Mouse (Mus musculus) erythroid progenitor cell, adult 5-6 weeks (primary cell): ENCODE data around the gene Myl6b. TPM values are rescaled to one million over a fixed set of nuclear protein-coding genes. Genes with fewer than 3 reads are reported as not detected.

ENCODE experiments used
- ATAC-seq: replicated peaks from 2 replicates; pipeline ENCODE4 v1.8.0; 2016; ENCODE audit warnings: moderate number of reproducible peaks, mild to moderate bottlenecking, moderate TSS enrichment, inconsistent platforms; ENCODE audit not compliant: poor library complexity, low FRiP score, severe bottlenecking
- total RNA-seq, 2 experiments: library from RNA; stranded (forward) in 1 of 2; stranded (reverse) in 1 of 2; fragments of 150-400 nt in 1 of 2; fragments of 186-747, 209-891 nt in 1 of 2; gene quantifications; 2 replicates each; pipeline versions ENCODE4 v1.2.3 to v1.2.4; 2015 to 2017; ENCODE audit warnings: low replicate concordance in 2 of 2

Gene Myl6b
- total RNA-seq (2015; ENCODE audit: low replicate concordance): 4.0 TPM in 1 of 2 replicates, not detected in the other
- 0.51 TPM in 1 of 2 replicates, not detected in the other for total RNA-seq (2017; ENCODE audit: low replicate concordance)

GRCm38 (mm10) chr10:128498590-128498989, at the start of gene Myl6b:
Myl6b (minus strand) TSS chr10:128498685.
- ATAC-seq: peak; percentile 82

- peak; percentile 82 for ATAC-seq
Measured at GRCm38 (mm10) chr10:128547361-128548032, 49.0 kb upstream of the Myl6b start, which contains the start of gene Zc3h10. Zc3h10 (minus strand) TSS chr10:128547774.

- no peak for ATAC-seq
Measured at GRCm38 (mm10) chr10:128546787-128547186, 48.3 kb upstream of the Myl6b start.

- ATAC-seq: peak; percentile 44
Measured at GRCm38 (mm10) chr10:128546361-128546760, 47.9 kb upstream of the Myl6b start.

- no peak for ATAC-seq
Measured at GRCm38 (mm10) chr10:128545570-128545898, 47.0 kb upstream of the Myl6b start.

GRCm38 (mm10) chr10:128544674-128545569, 46.4 kb upstream of the Myl6b start:
- ATAC-seq: no peak

- no peak for ATAC-seq
Measured at GRCm38 (mm10) chr10:128544151-128544657, 45.7 kb upstream of the Myl6b start.

GRCm38 (mm10) chr10:128543100-128543499, 44.6 kb upstream of the Myl6b start:
- no peak for ATAC-seq

- ATAC-seq: no peak
Measured at GRCm38 (mm10) chr10:128538340-128538870, 39.9 kb upstream of the Myl6b start.

GRCm38 (mm10) chr10:128536266-128536940, 37.9 kb upstream of the Myl6b start:
- ATAC-seq: peak; percentile 98

GRCm38 (mm10) chr10:128535624-128536265, 37.3 kb upstream of the Myl6b start:
- ATAC-seq: peak; percentile 64

- no peak for ATAC-seq
Measured at GRCm38 (mm10) chr10:128535206-128535605, 36.7 kb upstream of the Myl6b start.

- peak; percentile 26 for ATAC-seq
Measured at GRCm38 (mm10) chr10:128526366-128527356, 28.2 kb upstream of the Myl6b start.

GRCm38 (mm10) chr10:128525671-128526308, 27.3 kb upstream of the Myl6b start, which contains the start of gene Esyt1:
Esyt1 (minus strand) TSS chr10:128525871.
- peak; percentile 90 for ATAC-seq

- ATAC-seq: peak; percentile 45
Measured at GRCm38 (mm10) chr10:128524732-128525662, 26.5 kb upstream of the Myl6b start.

GRCm38 (mm10) chr10:128524111-128524731, 25.7 kb upstream of the Myl6b start:
- 0 out of 2 replicates have a peak, but pooled peaks have one; percentile 0 for ATAC-seq
